19 mouse cellular contexts compared by ENCODE assay signal in the genomic region with DNA sequence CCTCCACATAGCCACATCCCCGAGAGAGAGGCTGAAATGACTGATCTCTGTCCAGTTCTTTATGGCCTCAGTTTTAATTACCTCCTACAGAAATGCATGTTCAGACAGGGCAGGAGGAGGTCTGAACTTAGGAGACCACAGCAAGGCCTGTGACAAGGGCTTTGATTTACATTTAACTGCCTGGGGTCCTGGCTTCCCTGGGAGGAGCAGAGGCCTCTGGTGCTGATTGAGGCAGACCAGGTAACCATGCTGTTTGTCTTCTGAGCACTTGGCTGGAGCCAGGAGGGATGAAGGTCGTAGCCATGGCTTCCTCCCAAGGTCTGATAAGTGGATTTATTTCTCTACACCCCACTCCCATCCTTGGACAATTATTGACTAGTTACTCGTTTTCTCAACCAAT.
DNase-seq lines count a peak whose midpoint lies in the region; ATAC-seq lines count a peak whose summit lies in the region.
"Had no signal": no experiment of that assay in that cellular context is flagged by ENCODE, and none has a peak within 500 bp of the region (broad histone marks: within the 10 kb centered on the region; RNA-seq: fewer than 3 reads in every experiment).

No protein-coding gene starts in this region.

- no peaks in the 10 kb centered on the region for H3K36me3 ChIP-seq in kidney, embryonic 16.5 days (ENCODE audit: insufficient read depth, low read length)
- H3K36me3 ChIP-seq: embryonic facial prominence, embryonic 12.5 days; hindbrain, embryonic 13.5 days had no signal

- H3K4me2 ChIP-seq in kidney, embryonic 16.5 days (replicated peaks; ENCODE audit: low read depth, low read length): no peak overlapping the region
- H3K4me2 ChIP-seq: embryonic facial prominence, embryonic 12.5 days; hindbrain, embryonic 13.5 days had no signal

- H3K9ac ChIP-seq in kidney, embryonic 16.5 days (replicated peaks; ENCODE audit: low read length): no peak overlapping the region
- H3K9ac ChIP-seq: embryonic facial prominence, embryonic 12.5 days; hindbrain, embryonic 13.5 days had no signal

- H3K27ac ChIP-seq in kidney, embryonic 16.5 days (ENCODE audit: low read length): no peak overlapping the region
- H3K27ac ChIP-seq: embryonic facial prominence, embryonic 12.5 days; gastrocnemius, adult 2 months; hindbrain, embryonic 13.5 days had no signal

- H3K4me1 ChIP-seq in kidney, embryonic 16.5 days (ENCODE audit: insufficient read depth, low read length): no peaks in the 10 kb centered on the region
- H3K4me1 ChIP-seq: embryonic facial prominence, embryonic 12.5 days; hindbrain, embryonic 13.5 days had no signal

- ATAC-seq in kidney, embryonic 16.5 days (ENCODE audit: low FRiP score, low TSS enrichment): peak; percentile 42; the same call in 1 of the 2 replicates
- ATAC-seq: forebrain, embryonic 16.5 days; intestine, embryonic 16.5 days had no signal

- WGBS in kidney, embryonic 16.5 days: 15% methylated on average over 3 of the region's 3 CpGs

- peak; percentile 31 for DNase-seq in adrenal gland, postnatal 14 days
- no peak for DNase-seq in adrenal gland, adult 8-10 months
- DNase-seq in kidney, adult 18-20 months: no peak
- peak; percentile 18 for DNase-seq in hindlimb bud, embryonic 11.5 days (ENCODE audit: extremely low spot score, low read depth, low spot score)
- peak; percentile 27 for DNase-seq in mesoderm, embryonic 11.5 days (ENCODE audit: low read depth, low spot score)
- no peak for DNase-seq in frontal cortex, postnatal 36 days (ENCODE audit: low spot score in 2 of 2)
- DNase-seq: cerebellum, adult 11 months; cerebellum, adult 8-10 months; cerebellum, postnatal 25 days; gastrocnemius, adult 2 months; gastrocnemius, postnatal 25 days; heart, postnatal 10 days; heart, postnatal 4 days; kidney, adult 9 months had no signal

- H3K27me3 ChIP-seq in kidney, embryonic 16.5 days (ENCODE audit: insufficient read depth, low read length): no peaks in the 10 kb centered on the region
- H3K27me3 ChIP-seq: embryonic facial prominence, embryonic 12.5 days; hindbrain, embryonic 13.5 days had no signal

- no peaks in the 10 kb centered on the region for H3K9me3 ChIP-seq in kidney, embryonic 16.5 days (ENCODE audit: low read length)
- H3K9me3 ChIP-seq: embryonic facial prominence, embryonic 12.5 days; hindbrain, embryonic 13.5 days had no signal

- H3K4me3 ChIP-seq in kidney, embryonic 16.5 days (ENCODE audit: low read length): no peak overlapping the region
- H3K4me3 ChIP-seq: embryonic facial prominence, embryonic 12.5 days; gastrocnemius, adult 2 months; hindbrain, embryonic 13.5 days had no signal

Comparison
In these comparisons a context has a peak if more than half of its experiments do, and no peak if none do; other contexts are left out.
1. DNase-seq: peak in adrenal gland, postnatal 14 days (single experiment), hindlimb bud, embryonic 11.5 days (single experiment) and mesoderm, embryonic 11.5 days (single experiment); none in adrenal gland, adult 8-10 months (single experiment), kidney, adult 18-20 months (single experiment) and frontal cortex, postnatal 36 days (0 of 2).